Mouse (Mus musculus) layer of hippocampus, postnatal 14 days (tissue): ENCODE data around the gene 3830403N18Rik. TPM values are rescaled to one million over a fixed set of nuclear protein-coding genes. Genes with fewer than 3 reads are reported as not detected.
"Not testable (repeated sequence)": the region's sequence is repeated elsewhere in the genome, so short reads cannot be mapped to it uniquely, and the experiment has no call there.

ENCODE experiments used
- DNase-seq, 2 experiments: peaks; one replicate each; pipeline ENCODE4 v3.0.0; 2021 to 2022; ENCODE audit warnings: low spot score in 2 of 2, mixed read lengths in 1 of 2
- long read RNA-seq, 2 experiments: library from polyadenylated mRNA; stranded (forward); transcript quantifications; one replicate each; pipeline ENCODE4 v2.0.0; 2021
- total RNA-seq, 2 experiments: library from RNA; stranded (reverse); gene quantifications; 2 replicates each; pipeline ENCODE4 v1.2.3; 2021

Gene 3830403N18Rik
- under 1 TPM in 1 of 2 experiments, not detected in 1; 0.53 TPM for total RNA-seq
- long read RNA-seq, experiment 1, result 0 reads
- long read RNA-seq, experiment 2, result 0 reads

- not testable (repeated sequence) for DNase-seq
Measured at GRCm38 (mm10) chrX:56136336-56136909, at the start of gene 3830403N18Rik. TSS of gene 3830403N18Rik (plus strand) at chrX:56136572.

DNA sequence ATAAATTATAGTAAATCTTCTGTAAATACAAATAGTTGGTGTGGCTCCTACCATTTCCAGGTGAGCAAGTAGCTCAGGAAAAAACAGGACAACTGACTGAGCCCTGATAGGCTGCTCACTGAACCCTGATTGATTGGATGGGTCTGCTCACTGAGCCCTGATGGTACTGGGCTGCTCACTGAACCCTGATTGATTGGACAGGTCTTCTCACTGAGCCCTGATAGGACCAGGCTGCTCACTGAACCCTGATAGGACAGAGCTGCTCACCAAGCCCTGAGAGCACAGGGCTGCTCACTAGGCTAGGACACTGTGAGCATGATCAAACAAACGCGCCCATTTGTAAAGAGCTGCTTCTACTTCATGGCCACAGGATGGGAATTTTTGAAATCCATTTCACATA, 15.0 kb downstream of the 3830403N18Rik start:
- no peak for DNase-seq

DNA sequence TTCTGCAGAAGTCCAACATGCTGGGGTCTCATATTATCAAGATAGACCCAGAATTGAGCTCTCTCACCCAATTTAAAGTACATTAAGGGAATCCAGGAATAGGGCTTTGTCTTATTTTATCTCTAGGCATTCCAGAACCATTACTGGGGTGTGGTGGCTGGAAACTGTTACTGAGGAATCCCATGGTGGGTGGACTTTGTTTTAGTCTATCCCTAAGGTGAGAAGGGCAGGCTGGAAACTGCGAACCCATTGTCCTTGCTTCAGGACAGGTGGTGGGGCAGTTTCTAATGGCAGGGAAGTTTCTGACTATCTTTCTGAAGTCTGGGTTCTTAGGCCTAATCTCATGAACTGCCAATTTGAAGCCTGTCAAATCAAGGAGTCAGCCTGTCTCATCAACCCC, 50.1 kb downstream of the 3830403N18Rik start:
- DNase-seq, result not testable (repeated sequence)

Other genes with a start within 250 kb of the 3830403N18Rik start
- not detected for gene Gm773, start 76.3 kb downstream of the 3830403N18Rik start, total RNA-seq
- gene Zfp449, start 209.8 kb downstream of the 3830403N18Rik start, total RNA-seq, result 1 to 10 TPM; 3.7 to 4.0 TPM
- gene Smim10l2a, start 238.0 kb downstream of the 3830403N18Rik start, total RNA-seq, result 10 to 100 TPM; 30.4 to 35.7 TPM